Mouse (Mus musculus): ENCODE measurements around the gene Anapc2. TPM values are rescaled to one million over a fixed set of nuclear protein-coding genes. Genes with fewer than 3 reads are reported as not detected.

The Anapc2 gene
- 70.2 and 71.3 TPM in 2 replicates for polyA plus RNA-seq (2014; fragmentation: Nextera tagmentation; extraction: Ambion mirVana)

- peak within 1 kb of the TSS; percentile 75 to 87 for H3K4me3 ChIP-seq (ENCODE audit: control insufficient read depth in 1 of 2, insufficient read depth in 1 of 2, low read depth in 1 of 2, low read length in 2 of 2)
- H3K36me3 ChIP-seq (ENCODE audit: control insufficient read depth, insufficient read depth, low read length), result peaks cover 69% of the 10 kb centered on the region
- peak within 1 kb of the TSS; percentile 92 for H3K4me2 ChIP-seq (ENCODE audit: low read length)
- no peaks in the 10 kb centered on the region for H3K27me3 ChIP-seq (ENCODE audit: control insufficient read depth, insufficient read depth, low read length)
- WGBS, result under 1% methylated on average over 55 of the region's 55 CpGs
- peaks cover 16 to 26% of the 10 kb centered on the region in 2 experiments for H3K4me1 ChIP-seq (ENCODE audit: control insufficient read depth in 2 of 2, insufficient read depth in 2 of 2, low read length in 2 of 2)
- ATAC-seq (ENCODE audit: insufficient number of reproducible peaks, insufficient read depth, low FRiP score, low read depth), result peak; percentile 91
- peak within 1 kb of the TSS; percentile 91 for H3K9ac ChIP-seq (ENCODE audit: low read length)
- H3K27ac ChIP-seq (replicated peaks in 1 of 2; ENCODE audit: control insufficient read depth in 1 of 2, insufficient read depth in 1 of 2, low read depth in 2 of 2, low read length in 2 of 2), result peak within 1 kb of the TSS; percentile 66 to 84
- H3K9me3 ChIP-seq (ENCODE audit: control insufficient read depth, low read length), result no peaks in the 10 kb centered on the region
These were observed at the start of gene Anapc2, which contains the start of gene Ssna1 for GRCm38 (mm10) chr2:25271827-25272511. Gene Anapc2 (plus strand): TSS chr2:25272478. Gene Ssna1 (minus strand): TSS chr2:25272438.

- WGBS, result 2% methylated on average over 46 of the region's 53 CpGs
- Histone ChIP-seq H3K27me3 (ENCODE audit: control insufficient read depth, insufficient read depth, low read length) (no peaks in the 10 kb centered on the region), H3K36me3 (ENCODE audit: control insufficient read depth, insufficient read depth, low read length) (peaks cover 20% of the 10 kb centered on the region), H3K4me1 (ENCODE audit: control insufficient read depth in 2 of 2, insufficient read depth in 2 of 2, low read length in 2 of 2) (peaks cover 4 to 19% of the 10 kb centered on the region in 2 experiments), H3K9ac (ENCODE audit: low read length) (peak overlapping the region; percentile 84), H3K9me3 (ENCODE audit: control insufficient read depth, low read length) (no peaks in the 10 kb centered on the region), H3K4me3 (ENCODE audit: control insufficient read depth in 1 of 2, insufficient read depth in 1 of 2, low read depth in 1 of 2, low read length in 2 of 2) (peak overlapping the region; percentile 71 to 89), H3K4me2 (ENCODE audit: low read length) (peak overlapping the region; percentile 96), H3K27ac (replicated peaks in 1 of 2; ENCODE audit: control insufficient read depth in 1 of 2, insufficient read depth in 1 of 2, low read depth in 2 of 2, low read length in 2 of 2) (peak overlapping the region; percentile 93 to 98)
- ATAC-seq (ENCODE audit: insufficient number of reproducible peaks, insufficient read depth, low FRiP score, low read depth), result peak; percentile 45
These were observed 48.4 kb upstream of the Anapc2 start for GRCm38 (mm10) chr2:25223681-25224491.

- H3K27ac ChIP-seq (replicated peaks in 1 of 2; ENCODE audit: control insufficient read depth in 1 of 2, insufficient read depth in 1 of 2, low read depth in 2 of 2, low read length in 2 of 2), result peak within 1 kb of the TSS; percentile 97 to 100
- peak within 1 kb of the TSS; percentile 71 to 91 for H3K4me3 ChIP-seq (ENCODE audit: control insufficient read depth in 1 of 2, insufficient read depth in 1 of 2, low read depth in 1 of 2, low read length in 2 of 2)
- ATAC-seq (ENCODE audit: insufficient number of reproducible peaks, insufficient read depth, low FRiP score, low read depth), result no peak
- no peaks in the 10 kb centered on the region for H3K27me3 ChIP-seq (ENCODE audit: control insufficient read depth, insufficient read depth, low read length)
- peaks cover 5 to 21% of the 10 kb centered on the region in 2 experiments for H3K4me1 ChIP-seq (ENCODE audit: control insufficient read depth in 2 of 2, insufficient read depth in 2 of 2, low read length in 2 of 2)
- WGBS, result 0% methylated on average over 17 of the region's 17 CpGs
- H3K36me3 ChIP-seq (ENCODE audit: control insufficient read depth, insufficient read depth, low read length), result peaks cover 20% of the 10 kb centered on the region
- H3K9me3 ChIP-seq (ENCODE audit: control insufficient read depth, low read length), result no peaks in the 10 kb centered on the region
- H3K9ac ChIP-seq (ENCODE audit: low read length), result peak within 1 kb of the TSS; percentile 84
- H3K4me2 ChIP-seq (ENCODE audit: low read length), result peak within 1 kb of the TSS; percentile 96
These were observed 47.8 kb upstream of the Anapc2 start, which contains the start of gene Tubb4b for GRCm38 (mm10) chr2:25224492-25224765. Gene Tubb4b (minus strand): TSS chr2:25224702.

- H3K9ac ChIP-seq (ENCODE audit: low read length), result peak overlapping the region; percentile 77
- H3K36me3 ChIP-seq (ENCODE audit: control insufficient read depth, insufficient read depth, low read length), result peaks cover 20% of the 10 kb centered on the region
- H3K4me2 ChIP-seq (ENCODE audit: low read length), result peak overlapping the region; percentile 60
- H3K27ac ChIP-seq (replicated peaks in 1 of 2; ENCODE audit: control insufficient read depth in 1 of 2, insufficient read depth in 1 of 2, low read depth in 2 of 2, low read length in 2 of 2), result peak overlapping the region; percentile 97 to 100
- H3K4me3 ChIP-seq (ENCODE audit: control insufficient read depth in 1 of 2, insufficient read depth in 1 of 2, low read depth in 1 of 2, low read length in 2 of 2), result peak overlapping the region; percentile 71 to 91
- H3K9me3 ChIP-seq (ENCODE audit: control insufficient read depth, low read length), result no peaks in the 10 kb centered on the region
- 2% methylated on average over 41 of the region's 41 CpGs for WGBS
- peaks cover 5 to 21% of the 10 kb centered on the region in 2 experiments for H3K4me1 ChIP-seq (ENCODE audit: control insufficient read depth in 2 of 2, insufficient read depth in 2 of 2, low read length in 2 of 2)
- peaks cover 3% of the 10 kb centered on the region; the same call in 1 of the 2 replicates for H3K27me3 ChIP-seq (ENCODE audit: control insufficient read depth, insufficient read depth, low read length)
- peak; percentile 93 for ATAC-seq (ENCODE audit: insufficient number of reproducible peaks, insufficient read depth, low FRiP score, low read depth)
These were observed 47.2 kb upstream of the Anapc2 start for GRCm38 (mm10) chr2:25224766-25225752.

- ATAC-seq (ENCODE audit: insufficient number of reproducible peaks, insufficient read depth, low FRiP score, low read depth), result no peak
- WGBS, result 68% methylated on average over 8 of the region's 8 CpGs
- Histone ChIP-seq H3K27ac (replicated peaks in 1 of 2; ENCODE audit: control insufficient read depth in 1 of 2, insufficient read depth in 1 of 2, low read depth in 2 of 2, low read length in 2 of 2) (peak overlapping the region; percentile 88 to 97), H3K4me3 (ENCODE audit: control insufficient read depth in 1 of 2, insufficient read depth in 1 of 2, low read depth in 1 of 2, low read length in 2 of 2) (peak overlapping the region in 1 of 2 experiments; percentile 71; a peak in 2 of 4 replicates), H3K9me3 (ENCODE audit: control insufficient read depth, low read length) (no peaks in the 10 kb centered on the region), H3K27me3 (ENCODE audit: control insufficient read depth, insufficient read depth, low read length) (peaks cover 11% of the 10 kb centered on the region), H3K9ac (ENCODE audit: low read length) (peak overlapping the region; percentile 77), H3K36me3 (ENCODE audit: control insufficient read depth, insufficient read depth, low read length) (peaks cover 20% of the 10 kb centered on the region), H3K4me1 (ENCODE audit: control insufficient read depth in 2 of 2, insufficient read depth in 2 of 2, low read length in 2 of 2) (peaks cover 5 to 21% of the 10 kb centered on the region in 2 experiments), H3K4me2 (ENCODE audit: low read length) (peak overlapping the region; percentile 60)
These were observed 46.4 kb upstream of the Anapc2 start for GRCm38 (mm10) chr2:25225811-25226379.

- 75% methylated on average over 5 of the region's 5 CpGs for WGBS
These were observed 45.4 kb upstream of the Anapc2 start for GRCm38 (mm10) chr2:25226864-25227263.

More at GRCm38 (mm10) chr2:25226864-25227263, 45.4 kb upstream of the Anapc2 start:
- no peak overlapping the region for H3K4me3 ChIP-seq (ENCODE audit: control insufficient read depth in 1 of 2, insufficient read depth in 1 of 2, low read depth in 1 of 2, low read length in 2 of 2)
- peaks cover 20% of the 10 kb centered on the region for H3K27me3 ChIP-seq (ENCODE audit: control insufficient read depth, insufficient read depth, low read length)
- no peak for ATAC-seq (ENCODE audit: insufficient number of reproducible peaks, insufficient read depth, low FRiP score, low read depth)
- H3K36me3 ChIP-seq (ENCODE audit: control insufficient read depth, insufficient read depth, low read length), result peaks cover 11% of the 10 kb centered on the region
- no peak overlapping the region for H3K27ac ChIP-seq (replicated peaks in 1 of 2; ENCODE audit: control insufficient read depth in 1 of 2, insufficient read depth in 1 of 2, low read depth in 2 of 2, low read length in 2 of 2)
- peaks cover 5 to 21% of the 10 kb centered on the region in 2 experiments for H3K4me1 ChIP-seq (ENCODE audit: control insufficient read depth in 2 of 2, insufficient read depth in 2 of 2, low read length in 2 of 2)
- no peak overlapping the region for H3K9ac ChIP-seq (ENCODE audit: low read length)
- H3K4me2 ChIP-seq (ENCODE audit: low read length), result no peak overlapping the region
- no peaks in the 10 kb centered on the region for H3K9me3 ChIP-seq (ENCODE audit: control insufficient read depth, low read length)
